Mouse (Mus musculus): ENCODE measurements around the gene Pgm2.

The Pgm2 gene

DNA sequence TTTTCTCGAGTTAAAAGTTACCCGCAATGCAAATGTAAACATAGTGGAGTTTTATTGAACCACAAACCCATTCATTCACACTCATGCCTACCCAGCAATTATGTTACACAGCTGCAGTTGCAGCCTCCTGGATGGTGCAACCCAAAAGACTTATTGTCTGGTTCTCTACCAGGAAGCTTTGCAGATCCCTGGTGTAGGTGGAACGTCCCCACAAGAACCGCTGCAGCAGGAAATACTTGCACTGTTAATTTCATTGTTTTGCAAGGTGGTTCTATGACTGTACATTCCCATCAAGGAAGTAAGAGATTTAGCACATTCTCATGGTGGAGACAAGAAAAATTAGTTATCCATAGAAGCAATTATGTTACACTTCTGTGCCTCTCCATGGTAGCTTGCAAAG, 15.4 kb upstream of the Pgm2 start:
- no peak for DNase-seq

DNA sequence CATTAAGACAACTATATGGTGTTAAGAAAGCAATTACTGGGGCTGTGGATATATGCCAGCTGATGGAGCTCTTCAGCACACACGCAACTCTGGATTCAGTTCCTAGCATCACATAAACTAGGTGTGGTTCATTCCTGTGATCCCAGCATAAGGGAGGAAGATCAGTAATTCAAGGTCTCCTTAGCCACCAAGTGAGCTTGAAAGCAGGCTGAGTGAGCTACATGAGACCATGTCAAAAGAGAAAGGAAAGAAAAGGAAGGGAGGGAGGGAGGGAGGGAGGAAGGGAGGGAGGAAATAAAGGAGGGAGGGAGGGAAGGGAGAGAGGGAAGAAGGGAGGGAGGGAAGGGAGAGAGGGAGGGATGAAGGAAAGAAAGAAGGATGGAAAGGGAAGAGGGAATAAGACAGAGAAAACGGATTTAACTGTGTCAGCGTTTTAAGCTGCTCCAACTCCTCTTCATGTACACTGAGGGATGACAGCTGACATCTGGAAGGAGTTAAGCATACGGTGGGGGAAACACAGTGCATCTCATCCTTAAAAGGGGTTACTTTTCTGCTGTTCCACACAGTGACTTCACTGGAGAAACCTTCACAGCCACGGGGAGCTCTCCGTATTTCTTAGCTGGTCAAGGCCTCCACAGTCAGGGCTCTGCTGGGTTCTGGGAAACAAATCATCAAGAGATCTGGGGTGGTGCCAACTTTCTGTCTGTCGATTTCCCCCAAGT, 13.8 kb upstream of the Pgm2 start:
- DNase-seq: no peak

DNA sequence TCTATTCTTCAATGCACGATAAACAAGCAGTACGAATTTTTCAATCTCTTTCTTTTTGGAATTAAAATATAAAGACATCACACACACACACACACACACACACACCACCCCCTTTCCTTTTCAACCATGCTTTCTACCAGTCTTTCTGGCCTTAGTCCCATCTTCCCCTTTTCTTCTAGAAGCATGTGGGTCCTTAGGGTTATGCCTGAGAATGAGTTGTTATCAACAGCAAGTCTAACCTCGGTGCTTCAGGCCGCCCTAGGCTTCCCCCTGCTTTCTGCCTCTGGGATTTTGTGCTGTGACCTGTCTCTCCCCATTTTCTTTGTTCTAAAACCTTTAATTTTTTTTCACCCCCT, 13.3 kb upstream of the Pgm2 start:
- no peak for DNase-seq

DNA sequence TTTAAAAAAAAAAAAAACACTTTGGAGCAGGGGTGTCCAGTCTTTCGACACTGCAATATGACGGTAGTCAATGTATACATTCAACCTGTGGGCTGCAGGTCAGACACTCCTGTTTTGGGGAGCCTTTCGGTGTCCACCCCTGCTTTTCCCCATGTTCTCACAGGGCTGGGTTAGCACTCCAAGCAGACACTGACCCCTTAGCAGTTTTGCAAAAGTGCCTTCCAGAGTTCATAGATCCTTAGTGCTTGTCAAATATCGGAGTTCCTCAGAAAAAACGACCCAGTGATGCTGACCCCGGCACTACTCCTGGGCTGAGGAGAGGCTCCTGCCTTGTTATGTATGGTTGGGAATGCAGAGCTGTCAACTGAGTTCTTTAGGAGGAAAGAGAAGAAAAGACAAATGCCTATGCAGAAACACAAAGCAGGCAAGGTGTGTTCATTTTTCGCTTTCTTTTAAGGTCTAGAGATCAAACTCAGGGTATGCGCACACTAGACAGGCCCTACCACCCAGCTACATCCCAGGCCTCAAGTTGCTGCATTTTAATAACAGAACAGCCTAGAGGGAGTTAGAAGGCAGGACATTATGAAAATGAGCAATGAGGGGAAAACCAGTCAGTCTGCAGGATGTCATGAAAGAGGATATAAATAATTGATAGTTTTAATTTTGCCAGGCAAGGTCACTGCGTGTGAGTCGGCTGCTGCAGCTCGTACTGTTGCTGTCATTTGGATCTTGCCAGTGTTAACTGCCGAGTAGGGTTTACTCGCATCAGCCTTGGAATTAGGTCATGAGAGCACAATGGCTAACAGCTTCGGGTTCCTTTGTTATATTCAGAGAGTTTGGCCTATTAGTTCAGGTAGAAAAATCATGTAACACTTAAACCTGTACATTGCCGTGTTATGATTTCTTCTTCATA, 9.0 kb upstream of the Pgm2 start:
- no peak for DNase-seq

DNA sequence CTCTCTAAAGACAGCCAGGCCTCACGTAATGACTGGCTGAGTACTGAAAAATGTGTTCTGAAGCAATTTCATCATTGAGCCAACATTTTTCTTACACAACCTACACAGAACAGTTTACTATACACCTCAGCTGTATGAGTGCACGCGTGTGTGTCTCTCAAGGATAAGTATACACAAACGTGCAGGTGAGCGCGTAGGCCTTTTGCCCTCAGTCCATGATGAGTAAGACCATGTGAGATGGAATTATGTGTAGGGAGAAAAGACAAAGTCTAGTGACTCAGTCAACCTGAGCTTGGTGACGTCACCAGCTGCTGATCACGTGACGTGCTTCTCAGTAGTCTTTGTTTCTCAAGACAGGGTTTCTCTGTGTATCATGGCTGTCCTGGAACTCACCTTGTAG, 7.3 kb upstream of the Pgm2 start:
- no peak for DNase-seq

DNA sequence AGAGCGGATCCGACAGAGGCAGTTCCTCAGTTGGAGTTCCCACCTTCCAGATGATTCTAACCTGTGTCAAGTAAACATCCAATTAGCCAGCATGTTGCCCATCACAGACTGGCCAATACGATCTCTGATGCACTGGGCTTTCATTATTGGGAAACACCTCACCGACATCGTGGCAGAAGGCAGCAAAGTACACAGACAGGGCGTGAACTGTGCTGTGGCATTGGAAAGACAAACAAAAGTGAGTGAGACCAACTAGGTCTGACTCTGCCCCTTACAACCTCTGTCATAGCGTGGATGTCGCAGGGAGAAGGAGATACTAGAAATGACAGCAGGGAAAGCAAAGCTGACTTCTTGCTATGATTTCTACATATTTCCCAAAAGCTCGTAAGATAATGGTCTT, 4.0 kb upstream of the Pgm2 start:
- DNase-seq: no peak

DNA sequence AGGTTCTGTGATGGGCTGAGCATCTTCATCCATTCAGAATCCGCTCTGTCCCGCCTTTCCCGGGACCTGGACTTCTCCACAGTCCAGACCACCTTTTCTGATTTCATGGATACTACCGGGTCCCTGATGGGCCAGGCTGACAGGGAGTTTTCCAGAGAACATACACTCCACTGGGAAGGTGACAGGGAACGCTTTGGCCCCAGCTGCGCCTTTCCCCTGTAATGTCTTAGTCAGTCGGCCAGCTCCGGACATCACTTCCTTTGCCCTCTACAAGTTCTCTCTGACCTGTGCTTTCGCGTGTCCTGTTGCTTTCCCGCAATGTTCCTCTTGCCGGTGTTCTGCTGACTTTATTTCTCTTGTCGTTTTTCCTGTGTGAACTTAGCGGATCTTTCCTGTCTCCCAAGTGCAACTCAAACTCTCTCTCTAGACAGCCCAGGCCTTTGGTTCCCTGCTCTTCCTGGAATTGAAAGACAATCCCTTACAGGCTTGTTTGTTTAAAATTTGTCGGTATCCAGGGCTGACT, 660 bp downstream of the Pgm2 start:
- peak in 1 of 2 experiments; percentile 33 for DNase-seq

DNA sequence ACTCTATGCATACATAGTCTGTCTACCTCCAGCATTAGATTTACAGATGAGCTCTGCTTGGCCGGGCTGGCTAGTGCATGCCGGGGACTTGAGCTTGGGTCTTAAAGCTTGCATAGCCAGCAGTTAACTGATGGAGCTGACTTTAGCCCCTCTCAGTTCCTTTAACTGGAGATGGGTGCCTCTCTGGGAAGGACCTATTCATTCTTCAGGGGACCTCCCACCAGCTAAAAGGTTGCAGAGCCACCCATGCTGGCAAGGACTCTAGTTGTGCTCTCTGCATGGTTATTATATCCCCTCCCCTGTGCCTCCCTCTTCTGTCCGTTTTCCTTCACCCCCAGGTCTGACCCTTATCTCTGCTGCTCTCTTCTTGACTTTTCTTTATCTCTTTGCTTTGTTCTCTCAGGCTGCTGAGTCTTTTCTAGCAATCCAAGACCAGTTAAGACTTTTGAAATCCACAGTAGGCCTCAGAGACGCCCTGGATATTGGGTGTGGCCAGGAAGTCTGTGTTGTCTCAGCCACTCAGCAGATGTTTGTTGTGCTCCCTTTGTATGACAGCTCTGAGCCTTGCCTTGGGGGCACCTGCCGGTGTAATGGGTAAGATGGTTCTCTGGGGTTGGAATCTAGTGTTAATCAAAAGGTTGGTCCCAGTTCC, 2.7 kb downstream of the Pgm2 start:
- DNase-seq: no peak

DNA sequence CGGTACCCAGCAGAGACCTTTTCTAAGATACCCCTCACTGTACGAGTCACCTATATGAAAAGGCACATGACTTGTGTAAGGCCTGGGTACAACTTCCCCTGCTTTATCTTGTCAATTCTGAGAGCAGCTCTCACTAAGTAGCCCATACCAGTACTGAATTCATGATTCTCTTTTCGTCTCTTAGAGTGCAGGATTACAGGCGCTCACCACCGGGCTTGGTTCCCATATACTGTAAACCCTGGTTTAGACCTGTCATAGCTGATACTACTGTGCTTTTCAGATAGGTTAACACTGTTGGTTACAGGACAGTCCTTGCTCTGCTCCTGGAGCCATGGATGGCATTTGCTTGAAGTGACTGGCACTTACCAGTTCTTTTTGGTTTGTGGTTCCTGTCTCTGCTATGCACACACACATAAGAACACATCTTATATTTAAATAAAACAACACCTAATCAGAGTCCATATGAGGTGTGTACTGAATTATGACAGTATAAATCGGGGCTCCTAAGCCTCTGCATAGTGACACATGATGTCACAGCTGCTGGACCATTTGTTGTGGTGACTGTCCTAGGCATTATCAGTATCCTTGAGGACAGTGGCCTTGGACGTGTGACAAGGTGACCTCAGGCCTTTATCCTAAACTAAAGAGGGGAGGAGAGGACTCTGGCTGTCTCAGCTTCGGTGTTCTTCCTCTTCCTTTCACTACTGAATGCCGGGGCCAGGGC, 9.4 kb downstream of the Pgm2 start:
- no peak for DNase-seq

DNA sequence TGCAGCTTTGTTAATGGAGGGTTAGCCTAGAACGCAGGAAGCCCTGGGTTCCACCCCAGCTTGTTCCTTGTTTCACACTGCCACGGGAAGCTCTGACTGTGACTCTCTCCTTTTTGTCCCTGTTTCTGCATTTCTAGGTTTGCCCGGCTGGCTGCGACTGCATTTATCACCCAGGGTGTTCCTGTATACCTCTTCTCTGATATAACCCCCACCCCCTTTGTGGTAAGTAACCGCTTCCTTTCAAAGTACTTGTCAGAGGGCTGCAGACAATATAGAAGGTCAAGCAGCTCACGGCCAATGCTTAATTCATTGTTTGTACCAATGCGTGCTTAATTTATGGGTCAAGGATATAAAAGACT, 9.9 kb downstream of the Pgm2 start:
- no peak for DNase-seq

DNA sequence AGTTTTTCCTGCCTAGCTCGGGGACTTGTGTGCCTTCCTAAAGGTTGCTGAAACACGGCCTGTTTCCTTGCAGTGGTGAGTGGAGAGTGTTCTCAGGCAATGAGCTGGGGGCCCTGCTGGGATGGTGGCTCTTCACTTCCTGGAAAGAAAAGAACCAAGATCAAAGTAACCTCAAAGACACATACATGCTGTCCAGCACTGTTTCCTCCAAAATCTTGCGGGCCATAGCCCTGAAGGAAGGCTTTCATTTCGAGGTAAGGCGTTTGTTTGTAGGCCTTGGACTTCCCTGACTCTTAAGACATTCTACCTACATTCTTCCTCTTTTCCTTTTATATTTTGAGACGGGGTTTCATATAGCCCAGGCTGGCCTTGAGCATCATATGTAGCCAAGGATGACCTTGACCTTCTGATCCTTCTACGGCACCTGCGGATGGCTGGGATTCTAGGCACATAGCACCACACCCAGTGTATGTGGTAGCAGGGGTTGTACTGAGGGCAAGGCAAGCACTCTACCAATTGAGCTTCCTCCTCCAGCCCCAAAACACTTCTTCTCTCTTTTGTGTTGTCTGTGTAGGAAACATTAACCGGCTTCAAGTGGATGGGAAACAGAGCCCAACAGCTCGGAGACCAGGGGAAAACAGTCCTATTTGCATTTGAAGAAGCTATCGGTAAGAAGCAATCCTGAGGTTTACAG, 15.0 kb downstream of the Pgm2 start:
- no peak for DNase-seq

DNA sequence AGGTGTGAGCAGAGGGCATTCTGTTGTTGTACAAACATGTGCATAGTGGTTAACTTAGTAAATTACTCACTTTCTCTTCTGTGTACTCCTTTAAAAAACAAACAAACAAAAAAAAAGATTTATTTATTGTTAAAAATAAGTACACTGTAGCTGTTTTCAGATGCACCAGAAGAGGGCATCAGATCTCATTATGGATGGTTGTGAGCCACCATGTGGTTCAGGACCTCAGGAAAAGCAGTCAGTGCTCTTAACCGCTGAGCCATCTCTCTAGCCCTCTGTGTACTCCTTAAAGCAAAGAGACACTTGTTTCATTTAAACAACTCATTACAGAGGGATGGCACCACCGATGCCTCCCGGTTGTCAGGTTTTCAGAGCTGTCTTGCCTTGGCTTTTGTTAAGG, 16.5 kb downstream of the Pgm2 start:
- DNase-seq: peak in 1 of 2 experiments; percentile 14

DNA sequence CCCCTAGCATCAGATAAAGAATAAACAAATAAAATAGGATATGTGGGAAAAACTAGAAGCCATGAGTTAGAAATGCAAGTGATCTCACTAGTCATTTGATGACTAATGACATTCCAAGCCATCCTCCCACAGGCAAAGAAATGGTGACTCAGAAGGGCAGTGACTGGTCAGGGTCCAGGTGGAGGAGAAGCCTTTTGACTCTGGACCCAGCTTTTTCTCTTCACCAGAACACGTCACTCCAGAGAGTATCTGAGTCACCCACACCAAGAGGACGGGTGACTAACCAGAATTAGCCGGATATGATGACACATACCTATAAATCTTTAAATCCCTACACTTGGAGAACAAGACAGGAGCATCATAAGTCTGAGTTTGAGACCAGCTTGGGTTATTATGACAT, 19.6 kb downstream of the Pgm2 start:
- no peak for DNase-seq

DNA sequence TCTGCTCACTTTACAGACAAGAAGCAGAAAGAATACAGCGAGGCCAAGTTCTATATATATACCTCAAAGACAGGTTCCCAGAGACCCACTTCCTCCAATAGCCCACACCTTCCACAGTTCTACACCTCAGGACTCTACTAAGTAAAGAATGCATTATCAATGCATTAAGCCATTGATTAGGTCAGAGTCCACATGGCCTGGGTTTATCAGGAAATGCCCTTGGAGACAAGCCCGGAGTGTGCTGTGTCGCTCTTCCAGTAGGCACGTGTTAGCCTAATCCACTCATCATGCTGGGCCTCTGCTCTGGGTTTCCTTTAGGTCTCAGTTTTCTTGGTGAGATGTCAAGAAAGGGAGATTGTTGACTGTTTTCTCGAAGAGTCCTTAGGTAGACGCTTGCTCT, 21.5 kb downstream of the Pgm2 start:
- DNase-seq: no peak

DNA sequence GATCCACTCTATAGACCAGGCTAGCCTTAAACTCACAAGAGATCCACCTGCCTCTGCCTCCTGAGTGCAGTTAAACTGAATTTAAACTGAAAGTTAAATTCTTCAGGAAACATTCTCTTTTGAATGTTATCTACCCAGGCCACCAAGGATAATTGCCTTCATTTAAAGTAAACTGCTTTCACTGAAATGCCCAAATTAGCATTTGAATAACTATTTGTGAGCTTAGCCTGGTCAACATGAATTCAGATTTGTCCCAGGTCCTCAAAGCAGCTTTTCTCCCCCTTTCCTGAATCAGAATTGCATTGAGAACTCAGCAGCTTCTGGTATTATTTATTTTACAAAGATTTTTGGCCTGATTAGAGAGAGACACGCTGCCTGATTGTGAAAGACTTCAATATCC, 24.4 kb downstream of the Pgm2 start:
- no peak for DNase-seq

DNA sequence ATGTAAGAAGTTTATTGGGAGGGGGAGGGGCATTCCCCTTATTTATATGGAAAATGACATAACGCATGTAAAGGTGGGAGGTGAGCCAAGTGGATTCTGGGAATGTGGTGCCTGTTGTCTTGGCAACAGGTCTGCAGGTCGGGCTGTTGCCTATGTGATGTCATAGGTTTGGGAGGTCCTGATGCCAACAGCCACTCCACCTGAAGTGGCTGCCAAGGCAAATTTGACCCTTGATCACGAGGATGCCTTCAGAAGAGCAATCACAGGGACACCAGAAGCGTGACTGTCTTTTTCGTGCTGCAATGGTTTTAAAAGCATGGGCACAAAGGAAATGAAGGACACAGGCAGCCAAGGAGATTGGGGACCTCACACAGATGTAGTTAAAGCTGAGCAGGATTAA, 33.0 kb downstream of the Pgm2 start:
- DNase-seq: no peak

DNA sequence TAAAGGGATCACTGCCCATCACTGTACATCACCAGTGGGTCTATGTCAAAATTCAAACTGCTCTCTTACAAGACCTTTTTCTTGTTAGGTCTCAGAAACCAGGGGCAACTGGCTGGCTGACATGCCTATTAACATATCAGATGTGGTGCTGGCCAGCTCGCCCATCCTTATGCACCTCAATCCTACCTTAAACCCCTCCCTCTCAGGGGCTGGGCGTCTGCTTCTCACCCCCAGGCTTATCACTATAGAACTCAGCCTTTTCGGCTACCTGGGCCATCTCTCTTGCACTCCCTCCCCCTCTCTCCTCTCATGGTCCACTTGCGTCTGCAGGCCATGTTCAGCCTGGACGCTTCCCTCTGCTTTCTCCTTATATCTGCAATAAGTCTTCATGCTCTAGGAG, 38.8 kb downstream of the Pgm2 start:
- no peak for DNase-seq

DNA sequence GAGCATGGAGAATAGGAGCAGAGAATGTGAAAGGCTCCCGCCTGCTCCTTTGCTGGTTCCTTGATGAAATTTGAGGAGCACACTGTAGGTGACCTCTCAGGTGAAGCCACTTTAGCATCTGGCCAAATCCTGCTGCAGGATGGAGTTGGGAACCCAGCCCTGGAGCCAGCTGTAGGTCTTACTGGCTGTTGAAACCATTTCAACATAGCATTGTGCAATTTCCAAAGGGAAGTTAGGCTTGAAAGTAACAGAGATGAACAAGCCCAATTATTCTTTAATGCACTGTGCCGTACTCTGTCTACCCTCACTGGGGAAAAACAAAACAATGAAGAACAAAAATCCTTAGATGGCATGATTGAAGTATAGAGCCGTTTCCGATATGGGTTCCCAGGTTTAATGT, 41.2 kb downstream of the Pgm2 start:
- no peak for DNase-seq

DNA sequence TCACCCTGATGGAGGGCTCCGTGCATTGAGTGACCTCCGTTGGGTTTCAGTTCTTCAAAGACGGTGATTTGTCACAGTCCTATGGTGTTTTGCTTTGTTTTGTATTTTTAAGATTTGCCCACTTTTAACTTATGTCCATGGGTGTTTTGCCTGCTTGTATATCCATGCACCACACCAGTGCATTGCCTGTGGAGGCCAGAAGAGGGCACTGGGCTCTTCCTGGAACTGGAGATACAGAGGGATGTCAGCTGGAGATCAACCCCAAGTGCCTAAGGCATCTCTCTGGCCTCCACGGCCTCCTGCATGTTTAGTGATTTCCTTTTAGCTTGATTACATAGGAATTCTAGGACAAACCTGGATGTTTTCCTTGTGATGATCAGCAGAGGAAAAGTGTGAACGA, 43.6 kb downstream of the Pgm2 start:
- no peak for DNase-seq

DNA sequence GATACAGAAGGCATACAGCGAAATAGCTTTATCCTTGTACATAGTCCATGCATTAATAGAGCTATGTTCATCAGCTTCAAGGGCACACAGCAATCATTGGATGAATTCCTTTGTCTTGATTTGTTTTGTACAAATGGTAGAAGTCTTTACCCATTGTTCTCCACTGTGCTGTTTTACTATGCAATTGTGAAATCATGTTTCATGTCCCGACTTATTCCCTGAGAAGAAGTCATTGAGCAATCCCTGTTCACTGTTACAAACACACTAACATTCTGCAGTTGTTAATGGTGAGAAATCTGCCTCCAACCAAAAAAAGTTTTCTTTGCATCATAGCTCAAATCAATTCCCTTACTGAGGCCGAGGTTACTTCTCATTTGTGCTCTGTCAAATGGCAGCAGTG, 47.5 kb downstream of the Pgm2 start:
- DNase-seq: no peak

DNA sequence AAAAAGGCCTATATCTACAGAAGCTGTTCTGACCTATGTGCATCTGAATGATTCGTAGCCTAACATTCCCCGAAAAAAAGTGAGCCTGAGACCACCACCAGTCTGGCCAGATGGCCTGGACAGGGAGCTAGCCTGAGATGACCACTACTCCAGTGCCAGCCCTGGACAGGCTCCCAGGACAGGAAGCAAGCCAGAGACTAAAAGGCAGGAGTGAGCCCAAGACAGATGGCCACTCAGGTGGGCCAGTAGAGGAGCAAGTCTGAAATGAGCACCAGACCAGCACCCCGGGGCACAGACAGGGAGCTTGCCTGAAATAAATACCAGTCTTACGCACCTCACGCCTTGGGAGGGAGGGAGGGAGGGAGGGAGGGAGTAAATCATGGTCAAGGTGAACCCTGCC, 51.6 kb downstream of the Pgm2 start:
- peak; percentile 79 to 81 for DNase-seq

DNA sequence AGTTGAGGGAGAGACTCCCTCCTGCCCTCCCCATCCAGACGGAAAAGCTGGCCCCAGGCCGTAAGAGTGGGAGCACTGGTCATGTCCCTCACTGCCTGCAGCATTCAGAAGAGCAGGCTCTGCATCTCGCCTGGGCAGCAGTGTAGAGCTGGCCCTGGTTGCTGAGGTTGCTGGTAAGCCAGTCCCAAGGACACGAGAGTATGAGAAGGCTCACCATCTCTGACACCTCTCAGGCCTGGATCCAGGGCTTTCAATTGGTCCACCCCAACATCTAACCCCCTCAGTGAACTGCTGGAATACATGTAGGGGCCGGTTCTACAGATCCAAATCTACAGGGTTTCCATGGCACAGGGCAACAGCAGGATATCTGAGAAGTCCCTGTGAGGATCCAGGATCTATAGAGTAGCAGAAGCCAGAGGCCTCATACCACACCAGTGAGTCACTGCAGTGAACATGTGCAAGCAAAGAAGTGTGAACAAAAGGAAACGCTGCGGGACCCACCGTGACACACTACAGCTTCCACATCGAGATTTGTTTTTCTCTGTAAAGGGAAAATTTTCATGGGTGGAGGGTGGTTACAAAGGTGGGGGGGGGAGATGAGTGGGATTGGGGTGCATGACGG, 53.7 kb downstream of the Pgm2 start:
- no peak for DNase-seq

Measured in cerebellum, postnatal 36 days (tissue).